Mouse (Mus musculus) midbrain, postnatal 0 days (tissue): Measurements from ENCODE around the gene Doc2a. TPM values are rescaled to one million over a fixed set of nuclear protein-coding genes. Genes with fewer than 3 reads are reported as not detected.

Experiments used
- ATAC-seq: fragments of 200-750 bp; cut with Nextera tagmentation; 2 replicates; pipeline ENCODE4 v1.8.0; 2017; ENCODE audit warnings: moderate number of reproducible peaks, mild to moderate bottlenecking, moderate TSS enrichment, moderate library complexity; ENCODE audit not compliant: low FRiP score
- DNase-seq: peaks from one replicate; pipeline ENCODE4 v3.0.0-alpha.2; 2015; ENCODE audit warnings: low spot score
- H3K27ac ChIP-seq: fragments of 300-500 bp; sonication (generic); 2 replicates; pipeline ENCODE4 v1.5.1; 2014; ENCODE audit warnings: low read depth, mild to moderate bottlenecking, low read length, mixed read lengths
- H3K27me3 ChIP-seq: fragments of 300-500 bp; sonication (generic); 2 replicates; pipeline ENCODE4 v1.6.1; 2014; ENCODE audit warnings: low read length, control low read depth, mixed read lengths; ENCODE audit not compliant: insufficient read depth
- H3K36me3 ChIP-seq: fragments of 300-500 bp; sonication (generic); 2 replicates; pipeline ENCODE4 v1.6.1; 2014; ENCODE audit warnings: low read length, control low read depth, mixed read lengths; ENCODE audit not compliant: insufficient read depth
- H3K4me1 ChIP-seq: fragments of 300-500 bp; sonication (generic); 2 replicates; pipeline ENCODE4 v1.6.1; 2014; ENCODE audit warnings: mild to moderate bottlenecking, control low read depth, antibody characterized with exemption, low read length, mixed read lengths; ENCODE audit not compliant: insufficient read depth
- H3K4me2 ChIP-seq: fragments of 300-500 bp; sonication (generic); 2 replicates; pipeline ENCODE4 v1.6.1; 2014; ENCODE audit warnings: low read depth, mild to moderate bottlenecking, low read length, mixed read lengths; ENCODE audit not compliant: poor library complexity, severe bottlenecking
- H3K4me3 ChIP-seq: fragments of 300-500 bp; sonication (generic); 2 replicates; pipeline ENCODE4 v1.5.1; 2014; ENCODE audit warnings: low read depth, mild to moderate bottlenecking, low read length, moderate library complexity
- H3K9ac ChIP-seq: fragments of 300-500 bp; sonication (generic); replicated peaks from 2 replicates; pipeline ENCODE4 v1.6.1; 2014; ENCODE audit warnings: mild to moderate bottlenecking, low read length, moderate library complexity, mixed read lengths; ENCODE audit not compliant: poor library complexity, severe bottlenecking
- H3K9me3 ChIP-seq: fragments of 300-500 bp; sonication (generic); 2 replicates; pipeline ENCODE4 v1.6.1; 2016; ENCODE audit warnings: low read length, control low read depth
- CTCF ChIP-seq: IDR thresholded peaks from 2 replicates; pipeline ENCODE4 v1.5.1; 2016; ENCODE audit warnings: antibody characterized with exemption, mild to moderate bottlenecking
- WGBS: fragments of 180-500 bp; shearing (Covaris S2); extraction: QIAGEN DNeasy Blood & Tissue Kit; methylation state at CpG from one replicate; pipeline ENCODE4 v1.1.7; 2014; 5-methylcytosine and 5-hydroxymethylcytosine counted together
- polyA plus RNA-seq: library from polyadenylated mRNA; unstranded; fragments of >200 nt; fragmentation: Nextera tagmentation; extraction: Ambion mirVana; gene quantifications from 2 replicates; pipeline ENCODE4 v1.2.1, GENCODE M21; 2015
- total RNA-seq: library from RNA; depleted of rRNA; stranded (reverse); fragments of >200 nt; gene quantifications from 2 replicates; pipeline ENCODE4 v1.2.3, GENCODE M21; 2014

Doc2a gene
- total and polyA plus RNA-seq, 2 experiments from 2014 or later: 36.3 to 64.1 TPM

DNA sequence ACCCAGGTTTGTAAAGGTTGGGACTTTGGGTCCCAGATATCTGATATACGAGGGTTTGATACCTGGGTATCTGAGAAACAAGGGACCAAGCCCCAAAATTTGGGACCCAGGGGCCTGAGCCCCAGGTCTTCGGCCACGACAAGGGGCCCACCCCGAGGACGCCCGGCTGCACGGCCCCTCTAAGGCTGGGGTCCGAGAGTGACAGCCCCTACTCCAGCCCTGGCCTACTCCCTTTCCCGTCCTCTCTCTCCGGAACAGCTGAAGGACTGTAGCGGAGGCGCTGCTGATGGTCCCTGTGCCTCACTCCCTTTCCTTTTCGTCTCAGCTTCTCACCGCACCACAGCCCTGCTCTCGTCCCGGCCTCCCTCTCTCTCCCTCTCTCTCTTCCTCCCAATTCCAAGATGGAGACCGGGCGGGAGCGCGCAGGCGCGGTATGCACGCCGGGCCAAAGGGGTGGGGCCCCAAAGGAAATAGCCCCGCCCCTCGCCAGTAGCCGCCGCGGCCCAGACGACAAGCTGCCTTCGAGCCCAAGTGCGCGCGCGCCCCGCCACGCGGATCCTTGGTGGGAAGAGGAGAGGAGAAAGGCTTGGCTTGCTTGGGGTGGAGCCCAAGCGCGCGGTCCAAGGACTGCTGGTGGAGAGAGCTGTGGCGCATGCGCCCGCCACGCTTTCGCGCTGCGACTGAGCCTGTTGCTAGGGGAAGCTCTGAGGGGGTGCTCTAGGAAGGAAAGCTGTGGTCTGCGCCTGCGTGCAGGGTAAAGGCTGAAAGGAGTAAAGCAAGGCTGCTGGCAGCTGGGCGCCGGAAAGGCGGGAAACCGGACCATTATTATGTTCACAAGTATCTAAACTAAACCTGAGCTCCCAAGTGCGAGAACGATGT, 37.3 kb downstream of the Doc2a start, which contains the start of gene Taok2:
Taok2 (minus strand) TSS at position 418 of the 879 bp plus-strand sequence.
- TF ChIP-seq CTCF: peak; percentile 41; the same call in 1 of the 2 replicates
- Histone ChIP-seq H3K4me2 (peak within 1 kb of the TSS; percentile 99), H3K4me1 (peaks cover 9% of the 10 kb centered on the region), H3K9ac (peak within 1 kb of the TSS; percentile 84), H3K27ac (peak within 1 kb of the TSS; percentile 90), H3K9me3 (no peaks in the 10 kb centered on the region), H3K27me3 (no peaks in the 10 kb centered on the region), H3K36me3 (peaks cover 9% of the 10 kb centered on the region), H3K4me3 (peak within 1 kb of the TSS; percentile 74)
- DNase-seq: peak; percentile 99
- under 1% methylated on average over 56 of the region's 56 CpGs for WGBS
- peak; percentile 97 for ATAC-seq

DNA sequence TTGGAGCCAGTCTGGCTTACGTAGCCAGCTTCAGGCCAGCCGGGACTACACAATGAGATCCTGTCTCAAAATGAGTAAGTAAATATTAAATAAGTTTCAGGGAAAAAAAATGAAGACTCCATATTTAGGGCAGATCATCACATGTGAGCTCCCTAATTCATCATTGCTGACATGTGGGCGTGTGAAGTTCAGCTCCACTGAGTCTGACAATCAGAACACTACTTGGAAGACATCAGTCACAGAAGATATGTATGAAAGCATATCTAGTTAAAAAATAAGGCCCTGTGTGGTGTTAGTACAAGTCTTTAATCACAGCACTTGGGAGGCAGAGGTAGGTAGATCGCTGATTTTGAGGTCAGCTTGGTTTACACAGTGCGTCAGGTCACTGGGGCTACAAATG, 40.1 kb downstream of the Doc2a start:
- ATAC-seq (no peak), DNase-seq (no peak)
- no peak overlapping the region for H3K9ac ChIP-seq
- no peak overlapping the region for H3K4me2 ChIP-seq
- H3K27ac ChIP-seq: no peak overlapping the region
- WGBS: 92% methylated on average over 5 of the region's 5 CpGs
- no peaks in the 10 kb centered on the region; the same call in 1 of the 2 replicates for H3K4me1 ChIP-seq
- H3K9me3 ChIP-seq: no peaks in the 10 kb centered on the region
- H3K4me3 ChIP-seq: no peak overlapping the region
- no peak for TF ChIP-seq CTCF
- H3K36me3 ChIP-seq: 0 out of 2 replicates have a peak, but pooled peaks cover 7% of the 10 kb centered on the region
- no peaks in the 10 kb centered on the region for H3K27me3 ChIP-seq

DNA sequence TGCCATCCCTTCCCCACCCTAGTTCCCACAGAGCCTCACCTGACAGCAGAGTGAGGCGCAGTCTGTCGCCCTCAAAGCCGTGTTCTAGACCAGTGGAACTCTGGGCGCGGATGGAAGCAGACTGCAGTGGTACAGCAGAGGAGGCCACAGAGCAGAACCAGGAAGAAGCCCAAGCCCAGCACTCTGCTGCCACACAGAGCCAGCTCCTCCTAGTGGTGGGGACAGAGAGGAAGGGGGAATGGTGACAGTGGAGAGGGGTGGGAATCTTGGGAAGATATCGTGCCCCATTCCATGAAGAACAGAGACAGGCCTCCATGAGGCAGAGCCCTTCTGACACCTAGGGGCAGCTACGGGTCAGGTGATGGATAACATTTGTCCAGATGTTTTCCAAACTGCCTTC, 41.6 kb downstream of the Doc2a start:
- DNase-seq (no peak), ATAC-seq (no peak)
- Histone ChIP-seq H3K4me3 (no peak overlapping the region), H3K4me1 (no peaks in the 10 kb centered on the region), H3K9me3 (no peaks in the 10 kb centered on the region), H3K27ac (no peak overlapping the region), H3K4me2 (no peak overlapping the region), H3K36me3 (0 out of 2 replicates have a peak, but pooled peaks cover 7% of the 10 kb centered on the region), H3K9ac (no peak overlapping the region), H3K27me3 (no peaks in the 10 kb centered on the region)
- TF ChIP-seq CTCF: peak; percentile 47
- WGBS: 60% methylated on average over 7 of the region's 7 CpGs

DNA sequence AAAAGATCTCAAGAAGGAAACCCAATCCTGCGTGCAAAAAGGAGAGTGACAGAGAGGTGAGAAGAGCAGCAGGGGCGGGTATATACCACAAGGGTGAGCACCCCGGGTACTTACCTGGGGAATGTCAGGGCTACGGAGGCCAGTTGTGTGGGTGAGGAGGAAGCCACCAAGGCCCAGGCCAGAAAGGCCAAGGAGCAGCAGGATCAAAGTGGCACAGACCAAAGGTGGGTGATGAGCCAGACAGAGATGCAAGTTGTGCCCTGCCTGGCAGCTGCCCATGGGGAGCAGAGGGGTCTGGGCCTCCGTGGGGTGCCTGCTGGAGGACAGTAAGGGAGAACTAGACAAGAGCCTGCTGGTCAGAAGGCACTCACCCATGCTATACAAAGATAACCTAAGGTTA, 49.7 kb downstream of the Doc2a start:
- Histone ChIP-seq H3K4me1 (peaks cover 9% of the 10 kb centered on the region; the same call in 1 of the 2 replicates), H3K9me3 (no peaks in the 10 kb centered on the region), H3K4me2 (peak overlapping the region; percentile 54; the same call in 1 of the 2 replicates), H3K36me3 (no peaks in the 10 kb centered on the region), H3K27me3 (no peaks in the 10 kb centered on the region), H3K4me3 (no peak overlapping the region), H3K9ac (0 out of 2 replicates have a peak overlapping the region, but pooled peaks have one; percentile 29), H3K27ac (0 out of 2 replicates have a peak overlapping the region, but pooled peaks have one; percentile 88)
- 87% methylated on average over 5 of the region's 5 CpGs for WGBS
- no peak for DNase-seq
- TF ChIP-seq CTCF: no peak
- ATAC-seq: no peak

DNA sequence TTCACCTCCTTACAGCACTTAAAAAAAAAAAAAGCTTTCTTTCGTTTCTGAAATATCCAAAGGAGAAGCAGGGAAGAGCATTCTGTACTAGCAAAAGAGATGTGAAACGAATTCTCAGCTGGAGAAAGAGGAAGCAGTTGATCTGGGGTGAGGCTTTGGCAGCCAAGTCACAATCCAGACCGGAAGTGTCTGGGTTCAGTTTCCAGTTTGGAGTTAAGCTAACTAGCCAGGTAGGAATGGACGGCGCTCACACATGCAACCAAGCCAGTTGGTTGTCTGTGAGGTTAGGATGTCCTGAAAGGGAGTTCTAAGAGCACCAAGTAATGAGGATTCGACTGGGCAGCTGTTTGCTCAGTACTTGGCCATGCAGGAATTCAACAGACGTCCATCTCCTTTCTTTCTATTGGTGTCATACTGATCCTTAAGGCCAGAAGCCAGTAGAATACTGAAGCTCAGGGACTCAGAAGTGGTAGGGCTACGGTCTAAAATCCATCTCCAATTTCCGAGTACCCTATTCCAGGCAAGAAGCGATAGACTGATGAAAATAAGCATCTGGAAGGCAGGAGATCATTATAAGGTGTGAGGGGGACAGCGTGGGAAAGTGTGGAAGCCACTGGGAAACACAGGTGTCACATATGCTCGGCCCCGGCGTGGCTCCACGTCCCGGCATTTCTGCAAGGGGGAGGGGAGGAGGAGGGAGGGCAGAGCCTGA, 50.3 kb downstream of the Doc2a start:
- no peak for TF ChIP-seq CTCF
- H3K9ac ChIP-seq: peak overlapping the region; percentile 80
- ATAC-seq (peak; percentile 20; the same call in 1 of the 2 replicates), DNase-seq (no peak)
- no peaks in the 10 kb centered on the region for H3K9me3 ChIP-seq
- no peaks in the 10 kb centered on the region for H3K27me3 ChIP-seq
- H3K36me3 ChIP-seq: no peaks in the 10 kb centered on the region
- H3K4me3 ChIP-seq: peak overlapping the region; percentile 61
- H3K27ac ChIP-seq: peak overlapping the region; percentile 88
- peaks cover 9% of the 10 kb centered on the region; the same call in 1 of the 2 replicates for H3K4me1 ChIP-seq
- H3K4me2 ChIP-seq: peak overlapping the region; percentile 54
- WGBS: 22% methylated on average over 16 of the region's 16 CpGs
